ENCODE assay signal across 9 mouse cellular contexts in the genomic region with DNA sequence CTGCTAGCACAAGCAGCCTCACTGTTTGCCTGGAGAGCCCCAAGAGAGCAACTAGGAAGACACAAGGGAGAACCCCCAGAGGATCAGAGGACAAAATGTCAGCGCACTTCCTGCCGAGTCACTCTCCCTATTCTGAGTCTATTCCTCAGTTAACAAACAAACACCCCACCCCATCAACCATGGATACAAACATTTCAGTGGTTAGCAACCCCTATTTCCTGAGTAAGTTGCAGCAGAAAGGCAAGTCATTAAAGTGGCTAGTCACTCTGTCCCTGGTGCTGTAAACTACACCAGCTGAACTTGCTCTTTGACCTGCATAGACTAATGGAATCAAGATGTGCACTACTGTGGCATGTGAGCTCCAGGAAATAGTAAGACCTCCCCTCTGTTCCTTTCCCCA.
DNase-seq lines count a peak whose midpoint lies in the region; ATAC-seq lines count a peak whose summit lies in the region.
"Had no signal": no experiment of that assay in that cellular context is flagged by ENCODE, and none has a peak within 500 bp of the region (broad histone marks: within the 10 kb centered on the region; RNA-seq: fewer than 3 reads in every experiment).

No protein-coding gene starts in this region.

- H3K27ac ChIP-seq in forebrain, embryonic 12.5 days, result no peak overlapping the region
- H3K27ac ChIP-seq: macrophage had no signal

- no peak overlapping the region for H3K9ac ChIP-seq in forebrain, embryonic 12.5 days

- H3K36me3 ChIP-seq in megakaryocyte, embryonic 14.5 days (replicated peaks; ENCODE audit: low read length), result no peaks in the 10 kb centered on the region
- no peaks in the 10 kb centered on the region for H3K36me3 ChIP-seq in forebrain, embryonic 12.5 days (replicated peaks)

- H3K9me3 ChIP-seq in megakaryocyte, embryonic 14.5 days, result no peaks in the 10 kb centered on the region
- no peaks in the 10 kb centered on the region for H3K9me3 ChIP-seq in forebrain, embryonic 12.5 days

- H3K4me2 ChIP-seq in forebrain, embryonic 12.5 days, result no peak overlapping the region

- H3K4me1 ChIP-seq in megakaryocyte, embryonic 14.5 days, result peaks cover 44% of the 10 kb centered on the region
- H3K4me1 ChIP-seq in forebrain, embryonic 12.5 days, result no peaks in the 10 kb centered on the region

- ATAC-seq in megakaryocyte, adult 5-6 weeks (ENCODE audit: poor library complexity, severe bottlenecking), result no peak
- no peak for ATAC-seq in forebrain, embryonic 12.5 days (ENCODE audit: low FRiP score)

- peak; percentile 57 for DNase-seq in embryo, embryonic 9.5 days (ENCODE audit: extremely low spot score)
- DNase-seq in kidney, postnatal 14 days, result peak; percentile 62
- peak; percentile 30 for DNase-seq in thymus, postnatal 25 days
- DNase-seq in cerebellum, adult 8-10 months, result no peak
- no peak for DNase-seq in right cerebral cortex, postnatal 36 days (ENCODE audit: low spot score in 2 of 2)

- H3K4me3 ChIP-seq in megakaryocyte, embryonic 14.5 days (replicated peaks), result peak overlapping the region; percentile 67
- no peak overlapping the region for H3K4me3 ChIP-seq in forebrain, embryonic 12.5 days (replicated peaks)

- WGBS in forebrain, embryonic 12.5 days, result 85% methylated on average over 2 of the region's 2 CpGs

- no peaks in the 10 kb centered on the region for H3K27me3 ChIP-seq in megakaryocyte, embryonic 14.5 days (replicated peaks)
- H3K27me3 ChIP-seq in forebrain, embryonic 12.5 days, result no peaks in the 10 kb centered on the region

Comparison
In these comparisons a context has a peak if more than half of its experiments do, and no peak if none do; other contexts are left out.
1. DNase-seq: peak in embryo, embryonic 9.5 days (single experiment), kidney, postnatal 14 days (single experiment) and thymus, postnatal 25 days (single experiment); none in cerebellum, adult 8-10 months (single experiment) and right cerebral cortex, postnatal 36 days (0 of 2).